ENCODE assay signal across 8 mouse cellular contexts in genomic region chr9:80002394-80003188, GRCm38 (mm10). TPM values are rescaled to one million over a fixed set of nuclear protein-coding genes. Genes with fewer than 3 reads are reported as not detected.
DNase-seq lines count a peak whose midpoint lies in the region; ATAC-seq and TF ChIP-seq lines count a peak whose summit lies in the region.

No protein-coding gene starts in this region.

- no peak overlapping the region for H3K9ac ChIP-seq in liver, embryonic 12.5 days
- no peak overlapping the region for H3K9ac ChIP-seq in kidney, embryonic 14.5 days (ENCODE audit: low read depth, low read length)
- H3K9ac ChIP-seq in limb, embryonic 14.5 days (ENCODE audit: low read depth, low read length, severe bottlenecking): no peak overlapping the region

- peak; percentile 76 for DNase-seq in liver
- DNase-seq in embryo, embryonic 10.5 days (ENCODE audit: low spot score): peak; percentile 89
- peak; percentile 84 for DNase-seq in limb, embryonic 14.5 days (ENCODE audit: low spot score)
- peak; percentile 65 to 74 for DNase-seq in natural killer cell, adult 2 months (ENCODE audit: low spot score in 2 of 2)
- peak; percentile 78 for DNase-seq in splenic B cell, adult 2 months (ENCODE audit: low read depth, low spot score)

- H3K27ac ChIP-seq in liver, embryonic 12.5 days: no peak overlapping the region
- no peak overlapping the region for H3K27ac ChIP-seq in kidney, embryonic 14.5 days (ENCODE audit: low read depth, low read length)
- H3K27ac ChIP-seq in limb, embryonic 14.5 days (replicated peaks; ENCODE audit: low read depth, low read length): no peak overlapping the region

- H3K27me3 ChIP-seq in liver, embryonic 12.5 days (replicated peaks): no peaks in the 10 kb centered on the region
- no peaks in the 10 kb centered on the region for H3K27me3 ChIP-seq in kidney, embryonic 14.5 days (ENCODE audit: control insufficient read depth, insufficient read depth, low read length)
- no peaks in the 10 kb centered on the region for H3K27me3 ChIP-seq in limb, embryonic 14.5 days (ENCODE audit: control insufficient read depth, insufficient read depth, low read length)
- no peaks in the 10 kb centered on the region for H3K27me3 ChIP-seq in splenic B cell, adult 2 months (ENCODE audit: control insufficient read depth, insufficient read depth, low read length, poor library complexity, severe bottlenecking)

- WGBS in liver, embryonic 12.5 days (ENCODE audit: insufficient replicate concordance): 48% methylated on average over 14 of the region's 14 CpGs
- 48% methylated on average over 14 of the region's 14 CpGs for WGBS in kidney, embryonic 14.5 days
- 48% methylated on average over 14 of the region's 14 CpGs for WGBS in limb, embryonic 14.5 days

- no peaks in the 10 kb centered on the region for H3K9me3 ChIP-seq in liver, embryonic 12.5 days (replicated peaks)
- no peaks in the 10 kb centered on the region for H3K9me3 ChIP-seq in kidney, embryonic 14.5 days (ENCODE audit: control insufficient read depth, low read length)
- no peaks in the 10 kb centered on the region for H3K9me3 ChIP-seq in limb, embryonic 14.5 days (ENCODE audit: control insufficient read depth, low read length)

- H3K4me3 ChIP-seq in liver, embryonic 12.5 days: no peak overlapping the region
- no peak overlapping the region for H3K4me3 ChIP-seq in kidney, embryonic 14.5 days (ENCODE audit: low read length)
- H3K4me3 ChIP-seq in limb, embryonic 14.5 days (replicated peaks; ENCODE audit: low read length): no peak overlapping the region

- H3K36me3 ChIP-seq in liver, embryonic 12.5 days: no peaks in the 10 kb centered on the region
- H3K36me3 ChIP-seq in kidney, embryonic 14.5 days (ENCODE audit: control insufficient read depth, insufficient read depth, low read length): no peaks in the 10 kb centered on the region
- H3K36me3 ChIP-seq in limb, embryonic 14.5 days (ENCODE audit: control insufficient read depth, insufficient read depth, low read length): no peaks in the 10 kb centered on the region
- no peaks in the 10 kb centered on the region for H3K36me3 ChIP-seq in splenic B cell, adult 2 months (ENCODE audit: control insufficient read depth, insufficient read depth, low read length, poor library complexity, severe bottlenecking)

- no peak for TF ChIP-seq POLR2A in limb, embryonic 14.5 days (IDR thresholded peaks at IDR 0.05; ENCODE audit: borderline replicate concordance, extremely low read depth, insufficient read depth, insufficient read length)

- ATAC-seq in liver, embryonic 12.5 days: no peak
- ATAC-seq in granulocyte monocyte progenitor cell, adult 5-6 weeks (replicated peaks; ENCODE audit: poor library complexity, severe bottlenecking): peak; percentile 97
- ATAC-seq in kidney, embryonic 14.5 days (ENCODE audit: low FRiP score, low TSS enrichment): peak; percentile 69
- ATAC-seq in limb, embryonic 14.5 days (ENCODE audit: low FRiP score, low read depth): peak; percentile 60; the same call in 1 of the 2 replicates

- no peaks in the 10 kb centered on the region for H3K4me1 ChIP-seq in liver, embryonic 12.5 days
- no peaks in the 10 kb centered on the region for H3K4me1 ChIP-seq in kidney, embryonic 14.5 days (ENCODE audit: control insufficient read depth, insufficient read depth, low read length)
- H3K4me1 ChIP-seq in limb, embryonic 14.5 days (ENCODE audit: control insufficient read depth, insufficient read depth, low read length): no peaks in the 10 kb centered on the region

- no peak overlapping the region for H3K4me2 ChIP-seq in liver, embryonic 12.5 days
- H3K4me2 ChIP-seq in kidney, embryonic 14.5 days (replicated peaks; ENCODE audit: low read depth, low read length): no peak overlapping the region
- no peak overlapping the region for H3K4me2 ChIP-seq in limb, embryonic 14.5 days (replicated peaks; ENCODE audit: low read depth, low read length, severe bottlenecking)

RNA-seq across cellular contexts. Expression of gene Filip1, which starts 10.1 kb away (rescaled TPM):
- polyA plus RNA-seq in liver, embryonic 12.5 days (2016; fragmentation: Nextera tagmentation; extraction: Ambion mirVana): 0.94 and 1.2 TPM in 2 replicates
- total RNA-seq in granulocyte monocyte progenitor cell, adult 5-6 weeks (2014; fragmentation: Nextera tagmentation): 1.1 and 2.1 TPM in 2 replicates
- 0.69 and 1.1 TPM in 2 replicates for total RNA-seq in granulocyte monocyte progenitor cell, adult 5-6 weeks (2017)
- polyA plus RNA-seq in kidney, embryonic 14.5 days (2014; fragmentation: Nextera tagmentation; extraction: Ambion mirVana): 1.9 and 4.5 TPM in 2 replicates
- 3.4 and 4.9 TPM in 2 replicates for polyA plus RNA-seq in limb, embryonic 14.5 days (2012; rRNA removed)
- polyA plus RNA-seq in limb, embryonic 14.5 days (2014; fragmentation: Nextera tagmentation; extraction: Ambion mirVana): 5.8 and 6.0 TPM in 2 replicates
